Mouse (Mus musculus) lung, embryonic 14.5 days (tissue): ENCODE data around the gene Madcam1. TPM values are rescaled to one million over a fixed set of nuclear protein-coding genes. Genes with fewer than 3 reads are reported as not detected.

Source experiments
- ATAC-seq: fragments of 200-750 bp; cut with Nextera tagmentation; 2 replicates; pipeline ENCODE4 v1.8.0; 2017; ENCODE audit warnings: mild to moderate bottlenecking, moderate TSS enrichment, moderate library complexity; ENCODE audit not compliant: insufficient read depth
- DNase-seq: peaks from one replicate; pipeline ENCODE4 v3.0.0-alpha.2; 2015
- H3K27ac ChIP-seq: fragments of 300-500 bp; sonication (generic); 2 replicates; pipeline ENCODE4 v1.5.1; 2014; ENCODE audit warnings: low read depth, mild to moderate bottlenecking, moderate library complexity
- H3K27me3 ChIP-seq: fragments of 300-500 bp; sonication (generic); 2 replicates; pipeline ENCODE4 v1.6.1; 2014; ENCODE audit warnings: low read length, control low read depth; ENCODE audit not compliant: insufficient read depth
- H3K36me3 ChIP-seq: fragments of 300-500 bp; sonication (generic); 2 replicates; pipeline ENCODE4 v1.6.1; 2014; ENCODE audit warnings: control low read depth; ENCODE audit not compliant: insufficient read depth
- H3K4me1 ChIP-seq: fragments of 300-500 bp; sonication (generic); 2 replicates; pipeline ENCODE4 v1.6.1; 2014; ENCODE audit warnings: antibody characterized with exemption, control low read depth; ENCODE audit not compliant: insufficient read depth
- H3K4me2 ChIP-seq: fragments of 300-500 bp; sonication (generic); 2 replicates; pipeline ENCODE4 v1.6.1; 2014; ENCODE audit warnings: mild to moderate bottlenecking
- H3K4me3 ChIP-seq: fragments of 300-500 bp; sonication (generic); 2 replicates; pipeline ENCODE4 v1.5.1; 2014; ENCODE audit warnings: low read depth, low read length
- H3K9ac ChIP-seq: fragments of 300-500 bp; sonication (generic); 2 replicates; pipeline ENCODE4 v1.6.1; 2014
- H3K9me3 ChIP-seq: fragments of 300-500 bp; sonication (generic); 2 replicates; pipeline ENCODE4 v1.6.1; 2016; ENCODE audit warnings: low read depth, low read length, control low read depth
- CTCF ChIP-seq: IDR thresholded peaks from 2 replicates; pipeline ENCODE4 v1.5.1; 2016; ENCODE audit warnings: antibody characterized with exemption, low read depth
- WGBS: fragments of 180-500 bp; shearing (Covaris S2); extraction: QIAGEN DNeasy Blood & Tissue Kit; methylation state at CpG from one replicate; pipeline ENCODE4 v1.1.7; 2014; 5-methylcytosine and 5-hydroxymethylcytosine counted together
- polyA plus RNA-seq: library from polyadenylated mRNA; unstranded; fragments of >200 nt; fragmentation: Nextera tagmentation; extraction: Ambion mirVana; gene quantifications from 2 replicates; pipeline ENCODE4 v1.2.1, GENCODE M21; 2014

Madcam1 gene
- polyA plus RNA-seq, 1 experiment from 2014 or later: 1.2 TPM

DNA sequence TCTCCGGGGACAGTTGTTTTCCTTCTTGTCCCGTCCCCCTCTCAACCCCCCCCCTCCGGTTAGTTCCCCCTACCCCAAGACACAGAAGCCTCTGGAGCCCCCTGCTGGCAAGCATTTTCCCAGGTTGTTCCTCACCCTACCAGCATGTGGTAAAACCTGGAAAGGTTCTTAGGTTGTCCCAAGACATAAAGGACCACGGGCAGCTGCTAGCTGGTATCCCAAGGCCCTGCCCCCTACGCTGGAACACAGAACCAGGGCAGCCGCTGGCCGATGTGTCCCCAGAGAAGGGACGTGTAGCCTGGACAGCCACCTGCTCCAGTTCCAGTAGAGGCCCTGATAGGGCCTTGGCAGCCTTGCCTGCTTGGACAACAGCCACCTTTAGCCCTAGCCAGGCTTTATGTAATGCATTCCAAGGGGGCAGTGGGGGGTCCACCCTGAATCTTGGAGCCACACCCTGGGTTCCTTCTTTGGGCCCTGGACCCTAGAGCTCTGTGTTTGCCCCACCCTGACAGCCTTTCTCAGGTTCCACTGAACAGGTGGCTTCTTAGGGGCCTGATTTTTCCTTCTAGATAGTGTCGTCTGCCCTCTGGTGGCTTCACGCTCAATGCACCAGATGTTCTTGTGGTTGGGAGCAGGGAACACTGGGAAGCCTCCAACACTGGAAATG, 18.7 kb downstream of the Madcam1 start:
- TF ChIP-seq CTCF: peak; percentile 58
- no peak for ATAC-seq
- Histone ChIP-seq H3K4me1 (peaks cover 7% of the 10 kb centered on the region), H3K4me3 (peak overlapping the region; percentile 79), H3K4me2 (peak overlapping the region; percentile 72), H3K9ac (peak overlapping the region; percentile 80), H3K27ac (peak overlapping the region; percentile 72), H3K9me3 (no peaks in the 10 kb centered on the region), H3K27me3 (no peaks in the 10 kb centered on the region), H3K36me3 (peaks cover 37% of the 10 kb centered on the region)
- WGBS: 4% methylated on average over 10 of the region's 10 CpGs
- DNase-seq: peak; percentile 75

- no peak for DNase-seq
- no peak for ATAC-seq
- Histone ChIP-seq H3K27me3 (no peaks in the 10 kb centered on the region), H3K4me3 (peak overlapping the region; percentile 79), H3K9me3 (no peaks in the 10 kb centered on the region), H3K36me3 (peaks cover 46% of the 10 kb centered on the region), H3K9ac (peak overlapping the region; percentile 80), H3K4me2 (peak overlapping the region; percentile 72), H3K4me1 (peaks cover 7% of the 10 kb centered on the region), H3K27ac (no peak overlapping the region)
- no peak for TF ChIP-seq CTCF
- 90% methylated on average over 6 of the region's 6 CpGs for WGBS
Observed at GRCm38 (mm10) chr10:79683726-79684640, 19.6 kb downstream of the Madcam1 start.

GRCm38 (mm10) chr10:79684770-79685600, 20.6 kb downstream of the Madcam1 start:
- ATAC-seq: no peak

GRCm38 (mm10) chr10:79686219-79686618, 21.9 kb downstream of the Madcam1 start:
- Histone ChIP-seq H3K4me2 (no peak overlapping the region), H3K27me3 (no peaks in the 10 kb centered on the region), H3K4me1 (peaks cover under 1% of the 10 kb centered on the region; the same call in 1 of the 2 replicates), H3K9me3 (no peaks in the 10 kb centered on the region), H3K36me3 (peaks cover 56% of the 10 kb centered on the region), H3K9ac (no peak overlapping the region), H3K27ac (no peak overlapping the region), H3K4me3 (no peak overlapping the region)
- TF ChIP-seq CTCF: no peak
- WGBS: 87% methylated on average over 2 of the region's 2 CpGs
- no peak for ATAC-seq
- DNase-seq: no peak

More at GRCm38 (mm10) chr10:79684770-79685600, 20.6 kb downstream of the Madcam1 start:
- 89% methylated on average over 25 of the region's 25 CpGs for WGBS
- Histone ChIP-seq H3K4me2 (no peak overlapping the region), H3K36me3 (peaks cover 56% of the 10 kb centered on the region), H3K4me1 (peaks cover 7% of the 10 kb centered on the region), H3K27me3 (no peaks in the 10 kb centered on the region), H3K27ac (no peak overlapping the region), H3K9me3 (no peaks in the 10 kb centered on the region), H3K4me3 (no peak overlapping the region), H3K9ac (no peak overlapping the region)
- no peak for DNase-seq
- no peak for TF ChIP-seq CTCF

DNA sequence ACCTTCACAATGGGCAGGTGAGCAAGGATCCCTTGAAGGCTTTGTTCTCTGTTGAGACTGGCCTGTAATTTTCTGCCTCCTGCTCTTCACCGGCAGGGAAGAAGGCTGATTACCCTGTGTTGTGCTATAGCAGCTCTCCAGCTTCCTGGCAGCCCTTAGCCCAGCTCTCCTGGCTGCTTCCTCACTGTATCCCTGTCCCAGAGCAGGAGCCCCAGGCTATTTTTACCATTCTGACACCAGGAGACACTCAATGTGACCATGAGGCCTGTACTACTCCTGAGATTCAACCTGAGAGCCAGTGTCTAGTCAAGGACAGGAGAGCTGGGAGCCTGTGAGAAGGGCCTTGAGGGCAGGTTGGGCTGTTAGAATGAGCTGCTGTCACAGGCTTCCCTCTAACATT, 22.3 kb downstream of the Madcam1 start:
- Histone ChIP-seq H3K9ac (no peak overlapping the region), H3K4me2 (no peak overlapping the region), H3K36me3 (peaks cover 56% of the 10 kb centered on the region), H3K27ac (no peak overlapping the region), H3K9me3 (no peaks in the 10 kb centered on the region), H3K4me3 (no peak overlapping the region), H3K4me1 (no peaks in the 10 kb centered on the region), H3K27me3 (no peaks in the 10 kb centered on the region)
- DNase-seq: no peak
- 87% methylated on average over 1 of the region's 1 CpGs for WGBS
- TF ChIP-seq CTCF: no peak
- ATAC-seq: no peak

GRCm38 (mm10) chr10:79687513-79687912, 23.2 kb downstream of the Madcam1 start:
- H3K9ac ChIP-seq: no peak overlapping the region

More at GRCm38 (mm10) chr10:79687513-79687912, 23.2 kb downstream of the Madcam1 start:
- Histone ChIP-seq H3K27ac (no peak overlapping the region), H3K36me3 (peaks cover 56% of the 10 kb centered on the region), H3K27me3 (no peaks in the 10 kb centered on the region), H3K4me1 (no peaks in the 10 kb centered on the region), H3K4me2 (no peak overlapping the region), H3K9me3 (no peaks in the 10 kb centered on the region), H3K4me3 (no peak overlapping the region)
- 93% methylated on average over 6 of the region's 6 CpGs for WGBS
- TF ChIP-seq CTCF: no peak
- DNase-seq (no peak), ATAC-seq (no peak)
